Mouse (Mus musculus) kidney, adult 9 months (tissue): Measurements from ENCODE around the gene Sv2a.

ENCODE experiments used
- DNase-seq: peaks from one replicate; pipeline ENCODE4 v3.0.0; 2022

The Sv2a gene

DNA sequence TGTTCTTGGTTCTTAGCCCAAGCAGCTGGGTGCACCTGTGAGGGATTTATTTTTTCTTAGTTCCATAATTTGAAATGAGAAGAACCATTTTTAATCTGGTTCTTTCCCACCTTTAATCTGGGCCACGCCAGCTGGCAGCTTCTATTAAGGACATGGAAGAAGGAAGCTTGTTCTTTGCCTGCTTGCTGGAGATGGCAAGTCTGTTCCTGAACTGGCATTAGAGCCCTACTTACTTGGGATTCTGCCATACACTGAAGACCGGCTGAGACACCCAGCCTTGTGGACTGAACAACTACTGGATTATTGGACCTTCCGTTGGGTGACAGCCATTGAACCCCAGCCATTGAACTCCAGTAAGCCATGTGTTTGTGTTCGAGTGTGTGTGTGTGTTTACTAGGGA is 41.8 kb downstream of the Sv2a start:
- no peak for DNase-seq

DNA sequence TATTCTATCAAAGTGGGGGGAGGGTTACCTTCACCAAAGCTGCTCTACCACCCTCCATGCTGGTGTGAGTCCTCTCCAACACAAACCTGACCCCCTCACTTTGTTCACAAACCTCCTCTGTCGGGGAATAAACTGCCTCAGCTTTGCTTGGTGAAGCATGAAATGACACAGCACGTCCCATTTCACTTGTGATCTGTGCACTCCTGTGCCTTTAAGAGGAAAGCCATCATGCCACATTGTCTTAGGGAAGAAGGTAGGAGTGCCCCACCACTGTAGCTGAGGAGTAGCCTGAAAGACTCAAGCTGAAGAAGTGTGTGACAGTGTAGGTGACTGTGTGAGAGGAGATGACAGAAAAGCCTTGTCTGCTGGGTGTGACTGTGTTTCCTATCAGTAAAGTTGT is 44.5 kb downstream of the Sv2a start:
- DNase-seq, result no peak

DNA sequence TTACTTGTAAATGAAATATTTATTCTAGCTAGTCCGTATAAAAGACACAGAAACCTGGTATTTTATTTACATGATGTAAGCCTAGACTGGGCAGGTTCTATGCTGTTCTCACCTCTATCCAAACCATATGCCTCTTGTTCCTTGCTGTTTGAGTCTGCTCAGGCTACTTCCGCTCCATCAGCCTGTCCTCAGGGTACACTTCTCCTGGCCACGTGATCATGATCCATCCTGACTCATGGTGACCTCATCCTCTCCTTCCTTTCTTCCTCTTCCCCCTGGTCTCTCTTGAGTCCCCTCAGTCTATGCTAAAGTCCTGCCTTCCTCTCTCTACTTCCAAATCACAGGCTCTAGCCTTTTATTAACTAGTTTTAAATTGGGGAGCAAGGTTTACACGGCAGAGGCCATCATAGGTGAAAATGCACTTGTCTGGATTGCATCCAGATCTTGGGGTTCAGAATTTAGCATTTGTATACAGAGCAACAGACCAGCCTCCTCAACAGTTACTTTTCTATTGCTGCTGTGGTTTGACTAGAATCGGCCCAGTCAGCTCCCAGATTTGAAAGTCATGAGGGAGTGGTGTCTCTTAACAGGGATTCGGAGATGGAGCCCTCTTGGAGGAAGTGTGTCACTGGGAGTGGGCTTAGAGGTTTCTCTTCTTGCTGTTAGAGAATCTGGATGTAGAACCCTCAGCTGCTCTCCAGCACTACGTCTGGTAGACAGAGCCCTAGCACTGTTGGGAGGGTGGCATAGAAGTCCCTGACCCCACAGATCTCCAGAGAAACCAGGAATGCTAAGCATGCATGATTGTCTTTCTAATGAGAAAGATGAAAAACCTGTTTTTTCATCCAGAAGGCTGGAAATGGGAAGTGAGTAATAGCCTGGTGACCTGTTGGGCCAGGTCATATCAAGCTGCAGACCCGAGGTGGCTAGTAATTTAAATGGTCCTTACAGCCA is 46.0 kb downstream of the Sv2a start:
- no peak for DNase-seq

DNA sequence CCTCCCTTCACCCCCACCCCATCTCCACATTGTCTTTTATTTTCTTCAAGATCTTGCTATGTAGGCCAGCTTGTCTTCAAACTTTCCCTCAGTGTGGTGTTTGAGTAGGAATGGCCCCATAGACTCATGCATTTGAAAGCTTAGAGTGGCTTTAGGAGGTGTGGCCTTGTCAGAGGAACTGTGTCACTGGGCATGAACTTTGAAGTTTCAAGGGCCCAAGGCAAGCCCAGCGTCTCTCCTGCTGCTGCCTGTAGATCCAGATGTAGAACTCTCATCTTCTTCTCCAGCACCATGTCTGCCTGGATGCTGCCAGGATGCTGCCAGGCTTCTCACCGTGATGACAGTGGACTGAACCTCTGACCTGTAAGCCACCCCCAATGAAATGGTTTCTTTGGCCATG is 47.9 kb downstream of the Sv2a start:
- DNase-seq, result no peak

DNA sequence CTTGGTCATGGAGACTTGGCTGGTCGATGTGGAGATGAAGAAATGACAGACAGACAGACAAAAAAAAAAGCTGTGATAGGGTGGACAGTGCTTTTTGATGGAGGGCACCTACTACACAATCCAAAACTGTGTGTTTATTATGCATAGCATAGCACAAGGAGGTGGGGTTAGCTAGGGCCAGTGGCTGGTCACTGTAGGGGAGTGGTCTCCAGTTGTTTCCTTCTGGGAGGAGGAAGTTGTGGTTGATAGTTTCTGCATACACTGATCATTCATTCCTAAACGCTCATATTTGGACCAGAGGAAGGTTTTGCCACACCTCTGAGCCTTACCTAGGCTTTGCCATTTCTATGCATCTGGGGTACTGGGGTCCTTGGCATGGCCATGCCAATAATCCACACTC is 49.5 kb downstream of the Sv2a start:
- no peak for DNase-seq

DNA sequence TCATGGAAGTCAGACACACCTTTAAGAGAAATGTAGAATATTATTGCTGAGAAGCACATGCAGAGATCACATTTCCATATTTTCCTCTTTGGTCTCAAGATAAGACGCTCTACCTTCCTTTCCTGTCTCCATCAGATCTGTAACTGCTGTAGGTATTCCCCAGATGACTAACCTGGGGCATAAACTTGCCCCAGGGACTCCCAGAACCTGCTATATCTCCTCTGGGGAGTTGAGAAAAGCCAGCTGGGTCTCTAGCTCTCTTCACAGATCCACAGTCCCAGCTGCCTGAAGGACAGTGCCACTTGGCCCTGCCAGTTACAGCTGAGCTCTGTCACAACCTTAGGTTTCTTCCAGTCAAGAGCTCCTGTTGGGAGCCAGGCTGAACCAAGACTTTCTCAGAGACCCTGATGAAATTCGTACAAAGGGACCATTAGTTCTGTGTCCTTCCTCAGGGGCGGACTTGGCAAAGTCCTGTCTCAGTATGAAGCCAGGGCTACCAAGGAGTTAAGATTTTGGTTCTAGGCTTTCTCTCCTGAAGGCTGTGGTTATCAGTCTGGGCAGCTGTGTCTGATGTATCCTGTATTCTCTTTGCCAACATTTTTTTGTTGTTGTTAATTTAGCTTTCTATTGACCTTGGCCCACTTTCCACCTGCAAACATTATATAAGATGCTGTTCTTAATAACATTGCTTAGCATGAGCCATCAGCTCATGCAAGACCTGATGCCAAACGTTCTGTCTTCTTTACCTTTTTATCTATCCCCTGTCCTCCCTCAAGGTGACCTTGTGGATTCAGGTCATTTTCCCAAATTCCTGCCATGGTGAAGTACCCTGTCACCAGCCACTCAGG is 50.2 kb downstream of the Sv2a start:
- DNase-seq, result no peak

DNA sequence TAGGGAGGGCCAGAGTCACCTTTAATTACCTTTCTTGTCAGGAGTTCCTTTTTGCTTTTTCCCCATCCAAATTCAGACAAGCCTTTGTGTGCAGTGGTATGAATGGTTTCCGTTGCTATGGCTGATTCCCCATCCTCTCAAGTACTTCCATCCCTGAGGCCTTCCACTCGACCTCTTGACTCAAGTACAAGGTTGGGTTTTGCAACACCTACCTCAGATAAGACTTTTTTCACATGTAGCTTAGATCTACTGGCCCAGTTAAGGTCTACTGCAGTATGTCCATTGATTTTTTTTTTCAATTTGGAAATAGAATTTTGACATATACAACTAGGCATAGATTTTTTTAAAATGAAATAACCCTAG is 50.8 kb downstream of the Sv2a start:
- no peak for DNase-seq

DNA sequence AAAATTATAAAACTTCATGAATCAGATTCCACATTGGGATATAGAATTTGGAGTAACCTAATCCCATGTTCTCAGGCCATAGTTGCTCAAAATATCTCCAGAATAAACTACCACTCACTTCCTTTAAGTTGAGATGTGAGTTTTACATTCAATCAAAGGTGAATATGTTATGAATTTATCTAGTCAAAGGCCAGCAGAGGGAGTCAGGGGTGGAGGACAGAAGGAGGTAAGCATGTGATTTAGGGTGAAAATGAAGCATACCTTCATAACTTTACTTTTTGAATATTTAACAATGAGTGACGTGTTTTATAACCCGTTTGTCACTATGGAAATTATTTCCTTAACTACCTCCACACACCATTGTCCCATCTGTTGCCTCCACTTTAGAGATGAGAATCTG is 54.0 kb downstream of the Sv2a start:
- no peak for DNase-seq

DNA sequence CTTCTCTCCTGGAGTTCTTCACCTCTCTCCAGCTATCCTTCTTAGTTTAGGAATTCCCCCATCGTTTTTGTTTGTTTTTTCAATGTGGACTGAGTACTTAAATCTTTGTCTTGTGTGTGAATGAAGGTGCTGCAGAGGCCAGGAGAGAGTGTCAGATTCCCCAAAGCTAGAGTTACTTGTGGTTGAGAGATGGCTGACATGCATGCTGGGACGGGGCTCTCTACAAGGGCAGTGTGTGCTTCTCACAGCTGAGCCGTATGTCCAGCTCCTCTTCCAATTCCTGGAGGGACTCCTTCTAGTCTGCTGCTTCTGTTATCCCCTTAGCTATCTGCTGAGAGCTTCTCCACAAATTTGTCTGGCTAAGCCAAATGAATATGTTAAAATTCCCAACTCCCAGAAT is 54.9 kb downstream of the Sv2a start:
- DNase-seq, result no peak

DNA sequence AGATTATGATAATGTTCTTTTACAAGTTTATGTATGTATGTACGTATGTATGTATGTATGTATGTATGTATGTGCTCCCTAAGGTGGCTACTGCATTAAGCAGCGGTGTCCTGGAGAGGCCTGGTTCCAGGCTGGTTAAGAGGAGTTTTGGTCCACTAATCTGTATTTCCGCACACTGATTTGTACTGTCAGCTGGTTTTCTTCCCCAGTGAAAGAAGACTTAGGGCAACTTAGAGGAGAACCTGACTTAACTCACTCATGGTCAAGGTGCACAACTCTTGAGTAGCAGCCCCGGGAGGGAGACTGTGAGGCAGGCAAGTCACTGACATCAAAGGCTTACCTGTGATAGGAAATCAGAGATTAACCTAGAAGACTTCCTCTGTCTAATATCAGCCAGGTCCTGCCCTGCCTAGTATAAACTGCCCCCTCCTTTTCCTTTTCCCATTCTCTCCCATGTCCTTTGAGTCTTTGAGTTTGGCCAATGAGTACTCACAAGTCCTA is 55.9 kb downstream of the Sv2a start:
- DNase-seq, result no peak

DNA sequence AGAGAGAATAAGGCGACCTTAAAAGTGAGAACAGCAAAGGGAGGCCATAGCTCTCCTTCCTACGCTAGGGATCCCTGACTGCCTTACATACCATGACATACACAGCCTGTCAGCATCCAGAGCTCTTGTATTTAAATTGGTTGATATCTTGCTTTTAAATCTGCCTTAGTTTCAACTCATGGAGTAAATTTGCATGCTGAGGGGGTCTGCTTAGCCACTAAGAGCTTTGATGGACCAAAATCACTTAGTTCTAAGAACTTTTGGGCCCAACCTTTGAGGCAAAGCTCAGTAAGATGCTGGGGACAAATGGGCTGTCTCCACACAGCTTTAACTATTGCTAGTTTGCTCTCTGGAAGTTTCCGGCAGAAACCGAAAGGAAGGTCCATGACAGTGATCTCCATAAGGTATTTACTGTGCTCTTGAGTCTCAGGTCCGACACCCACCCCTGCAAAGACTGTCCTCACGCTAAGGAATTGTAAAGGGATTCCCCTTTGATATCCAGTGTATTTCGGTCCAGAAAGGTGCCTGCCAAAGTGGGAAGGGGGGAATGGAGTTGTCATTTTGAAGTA is 56.5 kb downstream of the Sv2a start:
- DNase-seq, result no peak

DNA sequence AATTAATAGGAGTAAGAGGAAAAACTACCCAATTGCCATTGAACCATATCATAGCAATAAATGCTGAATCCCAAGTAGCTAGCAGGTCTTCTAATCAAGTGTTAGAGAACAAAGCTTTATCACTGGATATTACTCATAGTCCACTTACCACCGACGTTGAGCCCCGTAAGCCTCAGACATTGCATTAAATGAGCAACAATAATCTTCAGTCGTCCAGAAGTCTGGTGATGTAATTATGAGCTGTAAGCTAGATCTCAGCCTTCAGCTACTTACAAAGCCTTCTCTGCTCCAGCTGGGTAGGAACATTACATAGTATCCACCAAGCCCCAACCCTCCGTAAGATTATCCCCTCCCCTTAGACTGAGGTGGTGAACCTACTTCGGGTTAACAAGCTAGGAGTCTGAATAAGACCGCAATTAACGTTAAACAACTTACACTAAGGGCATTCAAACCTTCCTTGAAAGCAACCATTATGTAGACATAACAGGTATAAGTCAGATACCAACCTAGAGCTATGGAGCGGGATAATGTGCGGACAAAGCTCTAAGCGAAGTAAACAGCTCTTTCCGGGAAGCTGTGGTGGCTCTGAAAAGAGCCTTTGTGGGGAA is 57.1 kb downstream of the Sv2a start:
- DNase-seq, result no peak

DNA sequence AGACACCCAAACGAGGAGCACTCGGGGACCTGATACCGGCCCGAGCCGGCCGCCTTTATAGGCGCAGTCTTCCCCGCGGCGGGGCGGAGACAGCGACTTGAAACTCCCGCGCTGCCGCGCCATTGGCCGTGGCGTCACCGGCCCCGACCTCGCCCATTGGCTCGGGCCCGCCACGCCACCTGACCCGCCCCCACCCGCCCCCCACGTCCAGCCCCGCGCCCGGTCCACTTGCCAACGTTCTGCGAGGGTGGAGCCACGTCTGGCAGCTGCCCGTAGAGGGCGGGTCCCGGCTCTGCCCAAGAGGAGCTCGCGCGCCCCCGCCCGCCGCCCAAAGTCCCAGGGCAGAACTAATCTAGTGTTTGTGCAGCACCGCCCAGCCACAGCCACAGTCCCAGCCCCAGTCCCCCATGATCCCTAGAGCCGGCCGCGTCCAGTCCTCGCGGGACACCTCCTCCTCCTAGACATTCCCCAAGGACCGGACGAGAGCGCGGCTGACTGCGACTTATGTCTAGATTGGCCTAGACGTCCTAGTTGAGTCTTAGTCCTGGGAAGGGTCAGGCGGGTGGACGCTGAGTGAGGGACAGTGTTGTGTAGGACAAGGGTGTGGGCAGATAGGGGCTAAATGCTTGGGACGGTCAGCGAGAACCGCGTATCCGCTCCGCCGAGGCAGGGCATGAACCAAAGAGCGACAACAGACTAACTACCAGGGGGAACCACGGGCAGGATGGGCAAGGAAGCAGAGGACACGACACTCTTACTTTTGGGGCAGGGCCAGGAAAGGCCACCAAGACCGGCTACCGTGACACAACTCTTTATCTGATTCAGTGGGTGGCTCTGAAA is 58.2 kb downstream of the Sv2a start, which contains the start of gene Hist2h3c2:
Gene Hist2h3c2, minus strand, starts transcription at position 174 of the 840 bp plus-strand sequence.
- peak; percentile 48 for DNase-seq

DNA sequence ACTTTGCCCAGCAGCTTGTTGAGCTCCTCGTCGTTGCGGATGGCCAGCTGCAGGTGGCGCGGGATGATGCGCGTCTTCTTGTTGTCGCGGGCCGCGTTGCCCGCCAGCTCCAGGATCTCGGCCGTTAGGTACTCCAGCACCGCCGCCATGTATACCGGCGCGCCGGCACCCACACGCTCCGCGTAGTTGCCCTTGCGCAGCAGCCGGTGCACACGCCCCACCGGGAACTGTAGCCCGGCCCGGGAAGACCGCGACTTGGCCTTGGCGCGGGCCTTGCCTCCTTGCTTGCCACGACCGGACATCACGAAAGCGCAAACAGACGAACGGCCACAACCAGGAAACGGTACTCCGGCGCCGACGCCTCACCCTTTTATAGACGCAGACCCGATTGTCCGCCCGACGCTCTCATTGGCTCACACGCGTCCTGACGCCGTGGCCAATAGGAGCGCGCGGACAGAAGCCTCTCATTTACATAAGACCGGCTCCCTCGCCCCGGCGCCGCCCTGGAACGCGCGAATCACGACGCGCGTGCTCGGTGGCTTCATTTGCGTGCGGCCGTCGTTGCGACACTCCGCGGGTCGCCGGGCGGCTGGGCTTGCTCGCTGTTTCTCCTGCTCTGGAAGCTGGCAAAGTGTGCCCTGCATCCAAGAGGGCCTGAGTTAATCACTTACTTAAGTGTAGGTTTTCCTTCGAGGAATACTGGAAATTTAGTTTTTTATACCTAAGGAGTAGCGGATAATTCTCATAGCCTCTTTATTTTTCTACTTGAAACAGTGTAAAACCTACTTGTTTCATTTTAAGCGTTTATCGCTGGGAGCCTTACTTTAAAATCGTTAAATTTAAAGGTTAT is 59.2 kb downstream of the Sv2a start, which contains the start of gene Hist2h2aa2:
Gene Hist2h2aa2, minus strand, starts transcription at position 328 of the 850 bp plus-strand sequence.
- DNase-seq, result peak; percentile 98

DNA sequence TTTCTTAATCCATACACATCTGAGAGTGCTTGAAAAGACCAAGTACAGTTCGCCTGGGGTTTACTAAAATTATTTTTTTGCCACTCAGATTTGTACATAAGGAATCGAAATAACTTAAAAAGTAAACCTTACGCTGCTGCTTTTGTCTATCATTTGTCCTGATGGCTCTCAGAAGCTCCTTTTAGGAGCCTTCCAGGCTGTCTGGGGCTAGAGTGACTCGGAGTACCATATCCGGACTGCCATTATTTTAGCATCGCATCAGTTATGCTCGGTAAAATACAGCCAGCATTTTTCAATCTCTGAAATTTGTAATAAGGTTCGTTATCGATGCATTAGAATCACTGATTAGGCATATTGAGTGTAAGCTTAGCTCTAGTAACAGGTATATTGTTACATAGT is 59.8 kb downstream of the Sv2a start:
- peak; percentile 32 for DNase-seq

DNA sequence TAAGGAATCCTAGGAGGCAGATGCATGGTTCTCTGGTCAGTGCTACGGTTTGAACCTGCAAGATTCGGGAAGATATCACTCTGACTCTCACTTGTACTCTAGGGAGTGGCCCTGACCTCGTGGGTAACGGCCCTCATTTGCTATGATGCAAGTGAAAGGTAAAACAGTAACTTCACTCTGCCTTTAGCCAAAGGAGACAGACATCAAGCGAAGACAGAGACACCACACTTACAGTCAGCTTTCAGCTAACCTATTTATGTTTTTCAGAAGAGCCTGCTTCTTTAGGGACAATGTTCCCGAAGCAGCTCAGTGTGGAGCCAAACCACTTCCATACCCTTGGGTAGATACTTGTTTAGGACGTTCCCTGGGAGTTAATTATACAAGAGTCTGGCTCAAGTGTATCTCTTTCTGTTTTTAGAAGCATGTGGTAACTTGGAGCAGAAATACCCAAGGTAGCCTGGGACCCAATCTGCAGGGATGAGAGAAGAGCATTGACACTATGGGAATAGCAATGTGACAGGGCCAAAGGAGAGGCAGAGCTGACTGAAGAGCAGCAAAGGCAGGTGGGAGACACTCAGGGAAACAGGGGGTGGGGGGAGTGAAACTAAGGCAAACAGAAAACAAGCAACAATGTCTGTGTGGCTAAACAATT is 63.1 kb downstream of the Sv2a start:
- DNase-seq, result peak; percentile 70
